Mouse (Mus musculus): ENCODE results near the gene Pdc.
"Not testable (repeated sequence)": the region's sequence is repeated elsewhere in the genome, so short reads cannot be mapped to it uniquely, and the experiment has no call there.

The Pdc gene

GRCm38 (mm10) chr1:150319205-150319604 lies at the start of gene Pdc:
Gene Pdc, plus strand, starts transcription at chr1:150319417.
- DNase-seq (ENCODE audit: low spot score): no peak

DNA sequence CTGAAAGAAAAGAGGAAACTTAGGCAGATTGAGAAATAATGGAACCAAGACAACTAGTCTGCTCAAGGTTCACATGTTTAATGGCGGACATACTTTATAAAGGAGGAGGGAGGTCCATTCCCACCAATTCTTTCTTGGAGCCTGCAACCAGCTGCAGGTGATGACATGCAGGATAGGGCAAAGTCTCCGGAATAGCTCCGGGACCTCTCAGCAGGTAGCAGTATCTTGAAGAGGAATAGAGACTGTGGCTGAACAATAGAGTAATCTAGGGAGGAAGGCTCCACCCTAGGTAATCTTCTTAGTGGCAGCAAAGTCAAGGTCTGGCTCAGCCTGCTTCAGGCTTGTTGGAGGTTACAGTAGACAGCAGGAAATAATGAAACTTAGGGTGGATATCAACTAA lies 25.2 kb upstream of the Pdc start:
- not testable (repeated sequence) for DNase-seq (ENCODE audit: low spot score)

DNA sequence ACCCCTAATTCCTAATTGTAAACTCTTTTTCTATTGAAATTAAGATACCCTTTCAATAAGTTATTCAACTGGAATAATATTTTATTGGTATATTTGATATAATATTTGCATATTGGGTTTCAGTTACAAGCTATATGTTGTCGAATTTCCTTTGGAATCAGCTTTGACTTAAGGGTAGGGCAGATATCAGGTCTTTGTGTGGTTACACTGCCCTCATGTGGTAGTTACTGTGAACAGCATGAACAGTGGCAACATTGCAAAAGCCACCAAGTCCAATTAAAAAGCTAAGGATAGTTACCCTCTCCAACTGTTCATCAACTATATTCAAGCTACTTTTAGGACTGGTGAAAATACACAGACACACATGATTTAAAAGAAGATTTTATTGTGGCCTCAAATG lies 11.6 kb upstream of the Pdc start:
- DNase-seq (ENCODE audit: low spot score): no peak

DNA sequence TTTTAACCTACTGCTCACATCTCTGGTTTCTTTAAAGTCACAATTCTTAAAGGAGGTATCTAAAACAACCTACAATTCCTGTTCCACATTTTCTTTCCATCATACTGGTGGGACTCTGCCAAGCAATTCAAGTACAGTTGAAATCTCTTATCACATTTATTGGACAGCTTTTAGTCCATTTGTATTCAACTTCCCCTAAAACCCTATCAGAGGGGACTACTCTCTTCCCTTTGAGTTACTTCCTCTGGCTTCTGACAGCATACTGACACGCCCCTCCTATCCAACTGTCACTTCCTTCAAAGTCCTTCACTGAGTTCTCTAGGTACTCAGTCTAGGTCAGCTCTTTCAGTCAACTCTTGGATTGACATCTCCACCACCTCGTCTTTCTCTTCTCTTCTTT lies 15.9 kb downstream of the Pdc start:
- no peak for DNase-seq (ENCODE audit: low spot score)

DNA sequence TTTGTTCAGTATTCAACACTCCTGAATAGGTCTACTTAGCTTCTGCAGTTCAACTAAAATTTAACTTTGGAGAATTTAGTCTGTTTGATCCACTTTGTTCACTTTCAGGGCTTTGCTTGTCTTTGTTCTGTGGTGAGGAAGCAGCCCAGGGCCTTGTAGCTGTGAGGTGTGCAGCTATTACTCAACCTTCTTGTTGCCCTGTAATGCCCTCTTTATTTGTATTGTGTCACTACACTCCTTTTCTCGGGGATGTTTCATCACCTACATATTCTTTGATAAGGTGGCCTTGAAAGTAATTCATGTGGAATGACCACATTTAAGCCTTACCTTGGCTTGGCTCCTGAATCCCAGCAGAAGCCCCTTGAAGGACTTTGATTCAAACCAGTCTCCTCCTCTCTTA lies 41.6 kb downstream of the Pdc start:
- DNase-seq (ENCODE audit: low spot score): no peak

GRCm38 (mm10) chr1:150372895-150373294 lies 53.7 kb downstream of the Pdc start:
- no peak for DNase-seq (ENCODE audit: low spot score)

GRCm38 (mm10) chr1:150374247-150374646 lies 55.0 kb downstream of the Pdc start:
- no peak for DNase-seq (ENCODE audit: low spot score)
